Mouse (Mus musculus): ENCODE results near the gene Erbin.

- TF ChIP-seq CTCF (IDR thresholded peaks at IDR 0.05; ENCODE audit: extremely low read depth, insufficient read depth, low read length) (no peak), POLR2A (IDR thresholded peaks at IDR 0.05; ENCODE audit: extremely low read depth, insufficient read depth, low read length) (no peak)
Measured at GRCm38 (mm10) chr13:103919956-103920260, 406 bp downstream of the Erbin start.

All from cortical plate, adult 2 months (tissue).